Mouse (Mus musculus): ENCODE measurements at regions not wholly inside any gene's neighbourhood (a gene's known extent, or its start where the extent isn't known, plus 50 kb on each side); places are given as distances from the start of the nearest gene placed in this dataset.

DNA sequence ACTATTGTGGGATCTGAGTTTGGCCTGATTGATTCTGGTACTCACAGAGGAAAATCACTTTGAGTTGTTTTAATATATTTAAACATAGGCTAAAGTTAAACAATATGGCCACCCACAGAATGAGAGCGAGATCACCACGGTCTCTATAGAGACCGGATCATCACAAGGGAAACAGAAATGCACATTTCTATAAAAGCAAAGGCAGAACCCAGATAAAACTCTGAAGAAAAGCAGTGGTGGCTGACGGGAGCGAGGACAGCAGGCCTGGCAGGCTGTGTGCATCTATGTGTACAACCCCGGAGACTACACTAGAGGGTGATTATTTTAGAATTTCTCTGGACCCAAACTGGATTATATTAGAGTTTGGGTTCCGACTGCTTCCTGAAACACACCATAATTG lies 168.8 kb downstream of the Thbs2 start:
- TF ChIP-seq POLR2A (IDR thresholded peaks at IDR 0.05; ENCODE audit: borderline replicate concordance, extremely low read depth, low read depth, low read length) (no peak), CTCF (IDR thresholded peaks at IDR 0.05; ENCODE audit: insufficient read depth, low read length) (no peak)

All from lung, adult 2 months (tissue).